Mouse (Mus musculus): ENCODE measurements around the gene Faap20. TPM values are rescaled to one million over a fixed set of nuclear protein-coding genes. Genes with fewer than 3 reads are reported as not detected.

The Faap20 gene
- polyA plus RNA-seq, 1 experiment, result 22.9 TPM

- Histone ChIP-seq H3K27ac (ENCODE audit: insufficient read depth, low read length) (no peak overlapping the region), H3K4me1 (ENCODE audit: control insufficient read depth, insufficient read depth, low read length) (peaks cover 2% of the 10 kb centered on the region), H3K4me3 (ENCODE audit: low read depth, low read length) (no peak overlapping the region), H3K36me3 (ENCODE audit: control insufficient read depth, insufficient read depth, low read length, poor library complexity, severe bottlenecking) (no peaks in the 10 kb centered on the region), H3K27me3 (ENCODE audit: control insufficient read depth, insufficient read depth, low read length, poor library complexity, severe bottlenecking) (no peaks in the 10 kb centered on the region), H3K9ac (ENCODE audit: low read depth, poor library complexity, severe bottlenecking) (no peak overlapping the region), H3K9me3 (replicated peaks; ENCODE audit: control insufficient read depth, insufficient read depth, low read length, poor library complexity, severe bottlenecking) (no peaks in the 10 kb centered on the region)
- TF ChIP-seq EP300 (IDR thresholded peaks at IDR 0.05; ENCODE audit: insufficient read depth, low read depth, low read length) (no peak), POLR2A (IDR thresholded peaks at IDR 0.05; ENCODE audit: insufficient read depth, low read length) (no peak), CTCF (IDR thresholded peaks at IDR 0.05; ENCODE audit: low read depth, low read length) (peak; percentile 68)
These were observed 29.5 kb downstream of the Faap20 start for GRCm38 (mm10) chr4:155279054-155279453.

- no peak overlapping the region for H3K27ac ChIP-seq (ENCODE audit: insufficient read depth, low read length)
- no peaks in the 10 kb centered on the region for H3K9me3 ChIP-seq (replicated peaks; ENCODE audit: control insufficient read depth, insufficient read depth, low read length, poor library complexity, severe bottlenecking)
- H3K27me3 ChIP-seq (ENCODE audit: control insufficient read depth, insufficient read depth, low read length, poor library complexity, severe bottlenecking), result no peaks in the 10 kb centered on the region
- H3K9ac ChIP-seq (ENCODE audit: low read depth, poor library complexity, severe bottlenecking), result no peak overlapping the region
- no peaks in the 10 kb centered on the region for H3K36me3 ChIP-seq (ENCODE audit: control insufficient read depth, insufficient read depth, low read length, poor library complexity, severe bottlenecking)
- TF ChIP-seq POLR2A (IDR thresholded peaks at IDR 0.05; ENCODE audit: insufficient read depth, low read length), result no peak
- TF ChIP-seq CTCF (IDR thresholded peaks at IDR 0.05; ENCODE audit: low read depth, low read length), result no peak
- no peak for TF ChIP-seq EP300 (IDR thresholded peaks at IDR 0.05; ENCODE audit: insufficient read depth, low read depth, low read length)
- H3K4me1 ChIP-seq (ENCODE audit: control insufficient read depth, insufficient read depth, low read length), result no peaks in the 10 kb centered on the region
- H3K4me3 ChIP-seq (ENCODE audit: low read depth, low read length), result no peak overlapping the region
These were observed 30.5 kb downstream of the Faap20 start for GRCm38 (mm10) chr4:155279926-155280767.

GRCm38 (mm10) chr4:155280768-155281121, 31.1 kb downstream of the Faap20 start:
- H3K4me3 ChIP-seq (ENCODE audit: low read depth, low read length), result no peak overlapping the region
- no peaks in the 10 kb centered on the region for H3K36me3 ChIP-seq (ENCODE audit: control insufficient read depth, insufficient read depth, low read length, poor library complexity, severe bottlenecking)
- H3K27ac ChIP-seq (ENCODE audit: insufficient read depth, low read length), result no peak overlapping the region
- no peaks in the 10 kb centered on the region for H3K4me1 ChIP-seq (ENCODE audit: control insufficient read depth, insufficient read depth, low read length)
- TF ChIP-seq POLR2A (IDR thresholded peaks at IDR 0.05; ENCODE audit: insufficient read depth, low read length) (no peak), EP300 (IDR thresholded peaks at IDR 0.05; ENCODE audit: insufficient read depth, low read depth, low read length) (no peak), CTCF (IDR thresholded peaks at IDR 0.05; ENCODE audit: low read depth, low read length) (no peak)
- H3K27me3 ChIP-seq (ENCODE audit: control insufficient read depth, insufficient read depth, low read length, poor library complexity, severe bottlenecking), result no peaks in the 10 kb centered on the region
- H3K9ac ChIP-seq (ENCODE audit: low read depth, poor library complexity, severe bottlenecking), result no peak overlapping the region
- H3K9me3 ChIP-seq (replicated peaks; ENCODE audit: control insufficient read depth, insufficient read depth, low read length, poor library complexity, severe bottlenecking), result no peaks in the 10 kb centered on the region

- Histone ChIP-seq H3K9ac (ENCODE audit: low read depth, poor library complexity, severe bottlenecking) (no peak overlapping the region), H3K36me3 (ENCODE audit: control insufficient read depth, insufficient read depth, low read length, poor library complexity, severe bottlenecking) (no peaks in the 10 kb centered on the region), H3K27ac (ENCODE audit: insufficient read depth, low read length) (no peak overlapping the region), H3K27me3 (ENCODE audit: control insufficient read depth, insufficient read depth, low read length, poor library complexity, severe bottlenecking) (no peaks in the 10 kb centered on the region), H3K4me1 (ENCODE audit: control insufficient read depth, insufficient read depth, low read length) (no peaks in the 10 kb centered on the region), H3K4me3 (ENCODE audit: low read depth, low read length) (no peak overlapping the region), H3K9me3 (replicated peaks; ENCODE audit: control insufficient read depth, insufficient read depth, low read length, poor library complexity, severe bottlenecking) (no peaks in the 10 kb centered on the region)
- TF ChIP-seq POLR2A (IDR thresholded peaks at IDR 0.05; ENCODE audit: insufficient read depth, low read length) (no peak), CTCF (IDR thresholded peaks at IDR 0.05; ENCODE audit: low read depth, low read length) (no peak), EP300 (IDR thresholded peaks at IDR 0.05; ENCODE audit: insufficient read depth, low read depth, low read length) (no peak)
These were observed 31.6 kb downstream of the Faap20 start for GRCm38 (mm10) chr4:155281227-155281626.

- Histone ChIP-seq H3K9me3 (replicated peaks; ENCODE audit: control insufficient read depth, insufficient read depth, low read length, poor library complexity, severe bottlenecking) (no peaks in the 10 kb centered on the region), H3K36me3 (ENCODE audit: control insufficient read depth, insufficient read depth, low read length, poor library complexity, severe bottlenecking) (no peaks in the 10 kb centered on the region), H3K9ac (ENCODE audit: low read depth, poor library complexity, severe bottlenecking) (no peak overlapping the region), H3K4me3 (ENCODE audit: low read depth, low read length) (no peak overlapping the region), H3K27ac (ENCODE audit: insufficient read depth, low read length) (no peak overlapping the region), H3K27me3 (ENCODE audit: control insufficient read depth, insufficient read depth, low read length, poor library complexity, severe bottlenecking) (no peaks in the 10 kb centered on the region), H3K4me1 (ENCODE audit: control insufficient read depth, insufficient read depth, low read length) (no peaks in the 10 kb centered on the region)
- no peak for TF ChIP-seq POLR2A (IDR thresholded peaks at IDR 0.05; ENCODE audit: insufficient read depth, low read length)
- TF ChIP-seq CTCF (IDR thresholded peaks at IDR 0.05; ENCODE audit: low read depth, low read length), result no peak
- TF ChIP-seq EP300 (IDR thresholded peaks at IDR 0.05; ENCODE audit: insufficient read depth, low read depth, low read length), result no peak
These were observed 32.0 kb downstream of the Faap20 start for GRCm38 (mm10) chr4:155281652-155282051.

- no peak overlapping the region for H3K27ac ChIP-seq (ENCODE audit: insufficient read depth, low read length)
- H3K4me1 ChIP-seq (ENCODE audit: control insufficient read depth, insufficient read depth, low read length), result no peaks in the 10 kb centered on the region
- no peak overlapping the region for H3K9ac ChIP-seq (ENCODE audit: low read depth, poor library complexity, severe bottlenecking)
- no peaks in the 10 kb centered on the region for H3K27me3 ChIP-seq (ENCODE audit: control insufficient read depth, insufficient read depth, low read length, poor library complexity, severe bottlenecking)
- H3K4me3 ChIP-seq (ENCODE audit: low read depth, low read length), result no peak overlapping the region
- TF ChIP-seq EP300 (IDR thresholded peaks at IDR 0.05; ENCODE audit: insufficient read depth, low read depth, low read length), result no peak
- TF ChIP-seq POLR2A (IDR thresholded peaks at IDR 0.05; ENCODE audit: insufficient read depth, low read length), result no peak
- TF ChIP-seq CTCF (IDR thresholded peaks at IDR 0.05; ENCODE audit: low read depth, low read length), result no peak
- H3K36me3 ChIP-seq (ENCODE audit: control insufficient read depth, insufficient read depth, low read length, poor library complexity, severe bottlenecking), result no peaks in the 10 kb centered on the region
- no peaks in the 10 kb centered on the region for H3K9me3 ChIP-seq (replicated peaks; ENCODE audit: control insufficient read depth, insufficient read depth, low read length, poor library complexity, severe bottlenecking)
These were observed 32.6 kb downstream of the Faap20 start for GRCm38 (mm10) chr4:155282231-155282630.
